Mouse (Mus musculus): Measurements from ENCODE around the gene Dscam.

Gene Dscam

DNA sequence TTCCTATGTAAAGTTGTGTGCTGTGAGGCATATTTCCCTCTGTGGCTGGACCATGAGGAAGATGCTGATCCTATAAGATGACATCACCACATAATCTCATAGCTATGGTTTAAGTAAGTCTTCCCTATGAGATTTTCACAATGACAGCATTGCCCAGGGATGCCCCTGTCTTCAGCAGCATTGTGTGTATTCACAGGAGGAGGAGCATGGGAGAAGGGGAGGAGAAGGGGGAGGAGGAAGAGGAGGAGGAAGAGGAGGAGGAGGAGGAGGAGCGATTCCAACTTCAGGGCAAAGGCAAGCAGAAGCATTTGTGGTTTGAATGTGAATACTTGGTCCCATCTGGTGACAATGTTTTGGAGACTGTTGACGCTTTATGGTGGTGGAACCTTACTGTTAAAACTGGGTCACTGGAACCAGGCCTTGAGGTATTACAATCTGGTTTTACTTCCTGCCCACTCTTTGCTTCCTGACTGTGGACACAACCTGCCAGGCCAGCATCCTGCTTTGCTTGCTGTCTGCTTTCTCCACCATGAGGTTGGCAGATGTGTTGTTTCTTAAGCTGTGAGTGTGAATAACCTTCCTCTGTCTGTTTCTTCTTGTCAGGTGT is 154.2 kb downstream of the Dscam start:
- no peak for DNase-seq

- no peak for DNase-seq
Measured at GRCm38 (mm10) chr16:97014343-97014742, 156.2 kb downstream of the Dscam start.

DNA sequence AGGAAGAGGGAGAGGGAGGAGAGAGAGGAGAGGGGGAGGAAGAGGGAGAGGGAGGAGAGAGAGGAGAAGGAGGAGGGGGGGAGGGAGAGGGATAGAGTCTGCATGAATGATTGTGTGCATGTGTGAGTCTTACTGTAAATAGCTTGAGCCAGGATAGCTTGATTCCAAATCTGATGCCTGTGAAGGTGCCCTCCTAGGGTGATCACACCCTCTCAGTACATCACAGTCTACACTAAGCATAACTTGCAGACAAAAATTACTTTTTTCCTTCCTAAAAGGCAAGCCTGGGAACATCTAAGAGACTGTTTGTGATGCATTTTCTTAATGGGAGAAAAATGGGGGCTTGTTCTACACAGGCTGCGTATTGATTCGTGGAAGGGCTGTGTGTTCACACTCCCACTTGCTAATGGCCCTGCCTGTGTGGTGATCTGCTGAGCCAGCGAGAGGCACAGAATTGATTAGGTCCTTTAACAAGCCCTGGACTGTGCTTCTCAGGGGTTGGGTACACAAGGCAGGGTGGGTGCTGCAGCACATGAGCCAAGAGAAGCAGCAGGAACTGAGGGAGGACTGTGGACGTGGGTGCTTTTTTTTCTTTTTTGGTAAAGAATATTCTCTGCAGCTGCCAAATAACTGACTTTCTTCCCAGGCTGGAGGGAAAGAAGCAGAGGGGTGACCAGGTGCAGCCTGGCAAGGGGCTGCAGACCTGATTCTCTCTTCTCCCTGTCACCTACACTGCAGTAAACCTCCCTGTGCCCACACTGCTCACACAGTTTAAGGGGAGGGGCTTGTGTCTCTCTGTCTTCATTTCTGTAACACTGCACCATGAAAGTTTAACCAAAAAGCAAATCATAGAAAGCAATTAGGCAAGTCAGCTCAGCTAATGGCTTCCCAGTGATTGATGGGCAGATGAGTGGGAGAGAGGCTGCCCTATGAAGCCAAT is 161.2 kb downstream of the Dscam start:
- no peak for DNase-seq

GRCm38 (mm10) chr16:97007892-97008527 is 162.5 kb downstream of the Dscam start:
- no peak for DNase-seq

GRCm38 (mm10) chr16:97006854-97007182 is 163.7 kb downstream of the Dscam start:
- no peak for DNase-seq

- DNase-seq: no peak
Measured at GRCm38 (mm10) chr16:97006041-97006853, 164.3 kb downstream of the Dscam start.

DNA sequence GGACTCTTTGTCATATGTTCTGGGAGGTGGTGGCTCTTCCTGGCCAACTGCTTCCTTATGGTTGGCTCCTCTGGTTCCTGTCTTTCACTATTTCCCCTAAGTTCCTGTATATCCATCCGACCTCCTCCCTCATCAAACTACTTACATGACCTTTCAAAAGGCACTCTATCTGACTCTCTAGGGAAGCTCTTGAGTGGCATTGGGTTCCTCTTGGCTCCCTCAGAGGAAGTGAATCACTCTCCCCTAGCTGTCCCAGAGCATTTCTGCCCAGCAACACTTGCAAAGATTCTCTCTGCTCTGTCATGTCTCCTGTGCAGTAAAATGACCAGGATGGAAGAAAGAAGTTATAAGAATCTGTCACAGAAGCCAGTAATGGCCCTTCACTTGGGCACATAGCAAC is 166.6 kb downstream of the Dscam start:
- DNase-seq: no peak

DNA sequence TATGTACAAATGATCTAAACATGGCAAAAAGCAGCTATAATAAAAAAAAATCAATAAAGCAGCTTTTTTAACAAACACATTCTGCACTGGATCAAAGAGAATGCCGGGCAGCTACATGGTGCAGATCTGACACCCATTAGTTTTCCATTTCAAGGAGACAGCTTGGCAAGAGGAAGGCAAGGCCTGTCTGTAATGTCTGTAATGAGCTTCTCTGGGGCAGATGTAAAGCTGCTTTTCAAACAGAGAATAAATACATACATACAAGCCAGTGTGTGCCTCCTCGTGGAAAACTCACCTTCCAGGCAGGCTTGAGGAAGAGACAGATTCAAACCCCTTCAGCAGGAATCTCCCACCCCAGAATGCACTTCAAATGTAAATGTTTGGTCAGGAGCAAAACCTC is 167.7 kb downstream of the Dscam start:
- no peak for DNase-seq

- no peak for DNase-seq
Measured at GRCm38 (mm10) chr16:97002189-97002588, 168.4 kb downstream of the Dscam start.

- DNase-seq: peak; percentile 75
Measured at GRCm38 (mm10) chr16:96996854-96997253, 173.7 kb downstream of the Dscam start.

DNA sequence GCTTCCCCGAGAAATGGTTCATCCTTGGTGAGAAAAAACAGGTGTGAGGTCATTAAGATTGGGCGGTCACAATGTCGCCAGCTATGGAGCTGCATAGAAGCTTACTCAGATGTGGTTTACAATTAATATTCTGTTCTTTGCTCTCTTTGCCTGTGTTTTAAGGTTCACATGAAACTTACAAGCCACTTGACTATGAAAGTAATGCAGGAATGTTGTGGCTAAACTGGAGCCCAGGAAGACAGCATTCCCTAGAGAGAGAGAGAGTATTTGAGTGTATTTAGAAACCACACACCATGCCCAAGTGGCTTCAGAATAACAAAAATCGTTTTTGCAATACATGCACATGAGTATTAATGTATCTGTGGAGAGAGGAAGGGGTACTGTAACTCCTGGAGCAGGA is 174.7 kb downstream of the Dscam start:
- DNase-seq: no peak

GRCm38 (mm10) chr16:96987396-96987795 is 183.2 kb downstream of the Dscam start:
- DNase-seq: no peak

GRCm38 (mm10) chr16:96973300-96973699 is 197.3 kb downstream of the Dscam start:
- DNase-seq: no peak

- DNase-seq: no peak
Measured at GRCm38 (mm10) chr16:96971768-96972167, 198.8 kb downstream of the Dscam start.

DNA sequence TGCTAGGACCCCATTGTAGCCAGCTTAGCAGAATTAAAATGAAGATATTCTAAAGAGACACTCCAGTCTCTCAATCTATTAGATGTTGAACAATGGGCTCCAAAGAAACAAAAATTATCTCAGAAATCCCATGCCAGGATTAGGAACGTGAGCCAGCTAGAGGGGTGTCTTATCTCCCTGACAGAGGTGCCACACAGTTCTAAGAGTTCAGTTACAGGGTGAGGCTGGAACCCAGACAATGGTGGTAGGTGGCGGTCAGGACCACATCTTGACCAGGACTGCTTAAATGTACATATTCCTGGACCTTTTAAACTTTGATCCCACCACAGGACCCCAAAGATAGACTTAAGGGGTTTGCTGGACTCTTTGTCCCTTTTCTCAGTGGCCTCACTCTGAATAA is 200.1 kb downstream of the Dscam start:
- no peak for DNase-seq

DNA sequence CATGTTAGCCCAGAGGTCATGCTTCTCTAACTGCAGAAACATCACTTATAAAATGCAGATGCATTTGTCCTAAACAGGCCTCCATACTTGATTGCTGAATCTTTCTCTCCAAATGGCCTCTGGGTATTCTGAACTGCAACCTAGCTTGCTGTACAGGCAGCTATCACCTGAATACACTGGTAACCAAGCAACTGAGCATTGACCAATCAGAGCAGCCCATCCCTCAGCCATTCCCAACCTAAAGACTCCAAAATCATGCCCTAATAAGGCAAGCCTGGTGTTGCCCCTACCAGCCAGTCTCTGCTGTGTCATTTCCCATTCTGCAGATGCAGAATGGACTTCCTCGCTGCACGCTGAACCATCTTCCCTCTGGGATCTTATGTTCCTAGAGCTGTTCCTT is 200.9 kb downstream of the Dscam start:
- no peak for DNase-seq

GRCm38 (mm10) chr16:96968885-96969480 is 201.6 kb downstream of the Dscam start:
- DNase-seq: no peak

DNA sequence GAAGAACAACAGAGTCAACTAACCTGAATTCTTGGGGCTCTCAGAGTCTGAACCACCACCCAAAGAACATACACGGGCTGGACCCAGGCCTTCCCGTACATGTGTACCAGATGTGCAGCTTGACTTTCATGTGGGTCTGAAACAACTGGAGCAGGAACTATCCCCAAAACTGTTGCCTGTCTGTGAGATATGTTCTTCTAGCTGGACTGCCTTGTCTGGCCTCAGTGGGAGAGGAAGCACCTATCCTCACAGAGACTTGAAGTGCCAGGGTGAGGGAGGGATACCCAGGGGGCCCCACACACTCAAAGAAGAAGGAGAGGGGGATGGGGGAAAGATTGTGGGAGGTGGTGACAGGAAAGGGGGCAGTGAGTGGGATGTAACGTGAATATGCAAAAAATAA is 210.9 kb downstream of the Dscam start:
- DNase-seq: no peak

- DNase-seq: no peak
Measured at GRCm38 (mm10) chr16:96945468-96946302, 224.9 kb downstream of the Dscam start.

DNA sequence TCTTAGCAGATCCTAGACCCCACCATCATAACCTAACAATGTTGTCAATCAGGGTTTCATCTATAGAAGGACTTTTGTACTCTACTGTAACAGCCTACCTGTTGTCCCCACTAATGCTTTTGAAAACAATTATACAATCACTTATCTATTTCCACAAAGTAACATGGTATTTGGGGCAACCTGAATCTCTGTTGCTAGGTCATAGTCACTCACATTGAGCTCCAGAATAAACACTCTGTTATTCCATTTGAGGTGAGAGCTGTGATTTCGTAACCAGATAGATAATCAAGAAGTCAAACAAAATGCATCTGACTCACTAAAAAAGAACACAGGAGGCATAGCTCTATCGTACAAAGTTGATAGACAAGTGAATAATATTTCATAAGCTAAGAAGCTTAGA is 226.9 kb downstream of the Dscam start:
- no peak for DNase-seq

DNA sequence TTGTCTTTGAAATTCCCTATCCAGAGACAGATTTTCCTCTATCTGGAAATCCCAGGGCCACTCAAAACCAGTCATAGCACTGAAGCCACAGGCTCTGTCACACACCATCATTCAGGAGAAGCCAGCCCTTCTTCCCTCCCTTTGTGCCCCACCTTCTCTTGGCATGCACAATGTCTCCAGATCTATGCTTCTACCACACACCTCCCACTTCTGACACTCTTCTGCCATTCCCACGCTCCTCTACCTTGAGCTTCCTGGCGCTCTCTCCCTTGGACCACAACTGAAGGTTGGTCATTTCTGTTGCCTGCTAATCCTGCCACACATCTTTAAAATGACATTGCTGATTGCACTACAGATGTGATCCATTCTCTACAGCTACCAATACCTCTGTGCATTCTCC is 235.8 kb downstream of the Dscam start:
- DNase-seq: no peak

GRCm38 (mm10) chr16:96932211-96932610 is 238.3 kb downstream of the Dscam start:
- no peak for DNase-seq
